Mouse (Mus musculus): ENCODE results near the gene Myo18a. TPM values are rescaled to one million over a fixed set of nuclear protein-coding genes. Genes with fewer than 3 reads are reported as not detected.

Gene Myo18a
- polyA plus RNA-seq, 1 experiment from 2014 or later = 26.4 TPM

- no peak overlapping the region for H3K4me3 ChIP-seq
- H3K9me3 ChIP-seq = no peaks in the 10 kb centered on the region
- H3K36me3 ChIP-seq (replicated peaks) = no peaks in the 10 kb centered on the region
- H3K27me3 ChIP-seq (ENCODE audit: poor library complexity, severe bottlenecking) = no peaks in the 10 kb centered on the region
- H3K27ac ChIP-seq = no peak overlapping the region
- H3K4me1 ChIP-seq = no peaks in the 10 kb centered on the region
- WGBS = 81% methylated on average over 5 of the region's 5 CpGs
- no peak for DNase-seq (ENCODE audit: extremely low spot score, low spot score)
Observed at GRCm38 (mm10) chr11:77752525-77752924, 10.5 kb upstream of the Myo18a start.

DNA sequence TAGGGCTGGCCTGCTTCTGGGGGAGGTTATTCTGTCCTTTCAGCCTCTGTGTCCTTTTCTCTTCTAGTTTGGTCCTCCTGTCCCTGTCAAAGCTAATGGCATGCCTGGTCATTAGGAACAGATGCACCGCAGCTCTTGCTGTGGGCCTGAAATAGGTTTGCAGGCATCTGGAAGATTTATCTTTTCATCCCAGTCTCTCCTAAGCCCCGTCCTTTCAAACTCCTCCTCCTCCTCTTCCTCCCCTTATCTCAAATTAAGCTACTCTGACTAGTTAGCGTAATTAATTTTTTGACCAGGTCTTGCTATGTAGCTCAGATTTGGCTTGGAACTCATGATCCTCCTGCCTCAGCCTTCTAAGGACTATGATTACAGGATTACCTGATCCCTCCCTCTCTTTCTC is 9.6 kb upstream of the Myo18a start:
- H3K36me3 ChIP-seq (replicated peaks) = no peaks in the 10 kb centered on the region
- no peak overlapping the region for H3K27ac ChIP-seq
- no peaks in the 10 kb centered on the region for H3K27me3 ChIP-seq (ENCODE audit: poor library complexity, severe bottlenecking)
- peaks cover 4% of the 10 kb centered on the region for H3K4me1 ChIP-seq
- H3K9me3 ChIP-seq = no peaks in the 10 kb centered on the region
- no peak for DNase-seq (ENCODE audit: extremely low spot score, low spot score)
- WGBS = 77% methylated on average over 3 of the region's 3 CpGs
- no peak overlapping the region for H3K4me3 ChIP-seq

- H3K4me1 ChIP-seq = peaks cover 35% of the 10 kb centered on the region
- H3K9me3 ChIP-seq = no peaks in the 10 kb centered on the region
- no peaks in the 10 kb centered on the region for H3K36me3 ChIP-seq (replicated peaks)
- DNase-seq (ENCODE audit: extremely low spot score, low spot score) = no peak
- WGBS = 88% methylated on average over 4 of the region's 4 CpGs
- H3K4me3 ChIP-seq = no peak overlapping the region
- H3K27ac ChIP-seq = no peak overlapping the region
- peaks cover 32% of the 10 kb centered on the region for H3K27me3 ChIP-seq (ENCODE audit: poor library complexity, severe bottlenecking)
Observed at GRCm38 (mm10) chr11:77760031-77760430, 3.0 kb upstream of the Myo18a start.

- H3K27me3 ChIP-seq (ENCODE audit: poor library complexity, severe bottlenecking) = peaks cover 45% of the 10 kb centered on the region
- WGBS = 4% methylated on average over 26 of the region's 26 CpGs
- peak overlapping the region; percentile 97 for H3K27ac ChIP-seq
- peak overlapping the region; percentile 95 for H3K4me3 ChIP-seq
- peaks cover 52% of the 10 kb centered on the region for H3K4me1 ChIP-seq
- H3K9me3 ChIP-seq = no peaks in the 10 kb centered on the region
- no peaks in the 10 kb centered on the region for H3K36me3 ChIP-seq (replicated peaks)
- DNase-seq (ENCODE audit: extremely low spot score, low spot score) = peak; percentile 81
Observed at GRCm38 (mm10) chr11:77763673-77764340, 761 bp downstream of the Myo18a start.

DNA sequence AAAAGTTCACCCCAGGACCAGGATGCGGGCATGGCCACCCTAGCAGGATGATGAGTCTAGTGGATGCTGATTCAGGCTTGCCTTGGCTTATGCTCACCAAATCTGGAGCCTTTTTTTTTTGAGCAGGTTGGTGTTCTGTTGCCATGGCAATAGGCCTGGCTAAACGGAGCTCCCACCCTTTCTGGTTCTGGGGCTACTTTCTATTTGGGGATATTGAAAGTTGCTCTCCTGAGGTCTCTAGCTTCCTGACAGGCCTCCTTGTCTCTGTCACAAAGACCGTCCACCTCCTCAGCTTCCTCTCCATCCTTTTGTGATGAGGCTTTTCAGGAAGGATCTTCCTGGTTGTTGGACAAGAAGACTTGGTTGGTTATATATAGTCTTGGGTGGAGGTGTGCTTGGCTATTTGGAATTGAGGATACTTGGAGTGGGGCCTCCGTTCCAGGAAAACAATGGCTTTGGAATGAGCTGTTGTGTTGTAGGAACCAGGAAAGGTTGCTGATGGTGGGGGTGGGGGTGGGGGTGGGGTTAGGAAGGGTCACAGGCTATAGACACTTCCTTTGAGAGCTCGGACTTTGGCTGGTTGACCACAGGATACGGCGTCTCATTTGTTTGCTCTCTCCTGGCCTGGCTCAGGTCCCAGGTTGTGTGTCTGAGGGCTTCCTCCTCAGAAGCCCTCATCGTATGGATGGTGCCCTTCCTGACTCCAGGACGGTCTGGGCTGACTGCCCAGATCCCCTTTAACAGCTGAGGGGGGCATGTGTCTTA is 1.8 kb downstream of the Myo18a start:
- Histone ChIP-seq H3K9me3 (no peaks in the 10 kb centered on the region), H3K4me1 (peaks cover 51% of the 10 kb centered on the region), H3K36me3 (replicated peaks) (no peaks in the 10 kb centered on the region), H3K27me3 (ENCODE audit: poor library complexity, severe bottlenecking) (peaks cover 45% of the 10 kb centered on the region), H3K4me3 (peak overlapping the region; percentile 95), H3K27ac (peak overlapping the region; percentile 97; the same call in 1 of the 2 replicates)
- DNase-seq (ENCODE audit: extremely low spot score, low spot score) = no peak
- WGBS = 67% methylated on average over 9 of the region's 9 CpGs

- 53% methylated on average over 4 of the region's 4 CpGs for WGBS
- no peak for DNase-seq (ENCODE audit: extremely low spot score, low spot score)
- Histone ChIP-seq H3K27me3 (ENCODE audit: poor library complexity, severe bottlenecking) (peaks cover 45% of the 10 kb centered on the region), H3K4me3 (0 out of 2 replicates have a peak overlapping the region, but pooled peaks have one; percentile 95), H3K27ac (0 out of 2 replicates have a peak overlapping the region, but pooled peaks have one; percentile 3), H3K9me3 (no peaks in the 10 kb centered on the region), H3K4me1 (peaks cover 51% of the 10 kb centered on the region), H3K36me3 (replicated peaks) (no peaks in the 10 kb centered on the region)
Observed at GRCm38 (mm10) chr11:77765459-77765777, 2.4 kb downstream of the Myo18a start.

- Histone ChIP-seq H3K36me3 (replicated peaks) (no peaks in the 10 kb centered on the region), H3K27me3 (ENCODE audit: poor library complexity, severe bottlenecking) (peaks cover 36% of the 10 kb centered on the region), H3K27ac (peak overlapping the region; percentile 80), H3K4me1 (peaks cover 51% of the 10 kb centered on the region), H3K9me3 (no peaks in the 10 kb centered on the region), H3K4me3 (peak overlapping the region; percentile 55)
- peak; percentile 48 for DNase-seq (ENCODE audit: extremely low spot score, low spot score)
- WGBS = 1% methylated on average over 35 of the region's 35 CpGs
Observed at GRCm38 (mm10) chr11:77766351-77767001, 3.4 kb downstream of the Myo18a start.

DNA sequence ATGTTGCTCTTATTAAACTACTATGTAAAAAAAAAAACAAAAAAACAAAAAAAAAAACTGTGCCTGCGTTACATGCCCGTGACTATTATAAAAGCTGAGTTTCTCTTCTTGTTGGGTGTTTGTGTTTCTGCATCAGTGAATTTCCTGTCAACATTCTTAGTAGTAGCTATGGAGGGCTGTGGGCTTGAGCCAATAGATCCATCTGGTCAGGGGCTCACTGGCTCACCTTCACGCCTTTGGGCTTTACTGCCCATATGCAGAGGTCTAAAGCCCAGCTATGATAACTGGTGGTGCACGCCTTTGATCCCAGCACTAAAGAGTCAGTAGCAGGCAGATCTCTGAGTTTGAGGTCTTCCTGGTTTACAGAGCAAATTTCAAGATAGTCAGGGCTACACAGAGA is 6.5 kb downstream of the Myo18a start:
- Histone ChIP-seq H3K27me3 (ENCODE audit: poor library complexity, severe bottlenecking) (peaks cover 18% of the 10 kb centered on the region), H3K4me1 (peaks cover 34% of the 10 kb centered on the region), H3K4me3 (no peak overlapping the region), H3K9me3 (no peaks in the 10 kb centered on the region), H3K27ac (no peak overlapping the region), H3K36me3 (replicated peaks) (no peaks in the 10 kb centered on the region)
- no peak for DNase-seq (ENCODE audit: extremely low spot score, low spot score)
- WGBS = 87% methylated on average over 4 of the region's 4 CpGs

DNA sequence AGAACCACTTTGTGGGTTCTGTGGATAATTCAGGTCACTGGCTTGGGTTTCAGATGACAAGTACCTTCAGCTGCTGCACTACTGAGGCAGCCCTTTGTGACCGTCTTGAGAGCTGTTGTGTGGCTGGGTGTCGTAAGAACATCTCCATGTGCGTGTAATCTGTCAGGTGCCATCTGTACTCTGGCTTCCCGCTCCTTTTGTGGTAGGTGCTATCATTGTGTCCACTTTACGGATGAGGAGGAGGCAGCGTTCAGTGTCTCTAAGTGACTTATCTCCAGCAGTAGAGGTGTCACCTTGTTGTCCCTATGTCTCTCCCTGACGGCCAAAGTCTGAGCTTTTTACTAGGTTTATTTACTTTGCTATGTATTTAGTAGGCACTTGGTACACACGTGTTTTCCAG is 7.3 kb downstream of the Myo18a start:
- WGBS = 85% methylated on average over 8 of the region's 8 CpGs
- H3K36me3 ChIP-seq (replicated peaks) = no peaks in the 10 kb centered on the region
- peaks cover 26% of the 10 kb centered on the region for H3K4me1 ChIP-seq
- H3K4me3 ChIP-seq = no peak overlapping the region
- DNase-seq (ENCODE audit: extremely low spot score, low spot score) = no peak
- peaks cover 10% of the 10 kb centered on the region for H3K27me3 ChIP-seq (ENCODE audit: poor library complexity, severe bottlenecking)
- H3K27ac ChIP-seq = no peak overlapping the region
- no peaks in the 10 kb centered on the region for H3K9me3 ChIP-seq

GRCm38 (mm10) chr11:77771879-77772713 is 9.1 kb downstream of the Myo18a start:
- H3K4me3 ChIP-seq = no peak overlapping the region
- peaks cover under 1% of the 10 kb centered on the region for H3K36me3 ChIP-seq (replicated peaks)
- 75% methylated on average over 8 of the region's 8 CpGs for WGBS
- H3K27me3 ChIP-seq (ENCODE audit: poor library complexity, severe bottlenecking) = no peaks in the 10 kb centered on the region
- DNase-seq (ENCODE audit: extremely low spot score, low spot score) = no peak
- peaks cover 18% of the 10 kb centered on the region for H3K4me1 ChIP-seq
- H3K9me3 ChIP-seq = no peaks in the 10 kb centered on the region
- H3K27ac ChIP-seq = peak overlapping the region; percentile 18; the same call in 1 of the 2 replicates

DNA sequence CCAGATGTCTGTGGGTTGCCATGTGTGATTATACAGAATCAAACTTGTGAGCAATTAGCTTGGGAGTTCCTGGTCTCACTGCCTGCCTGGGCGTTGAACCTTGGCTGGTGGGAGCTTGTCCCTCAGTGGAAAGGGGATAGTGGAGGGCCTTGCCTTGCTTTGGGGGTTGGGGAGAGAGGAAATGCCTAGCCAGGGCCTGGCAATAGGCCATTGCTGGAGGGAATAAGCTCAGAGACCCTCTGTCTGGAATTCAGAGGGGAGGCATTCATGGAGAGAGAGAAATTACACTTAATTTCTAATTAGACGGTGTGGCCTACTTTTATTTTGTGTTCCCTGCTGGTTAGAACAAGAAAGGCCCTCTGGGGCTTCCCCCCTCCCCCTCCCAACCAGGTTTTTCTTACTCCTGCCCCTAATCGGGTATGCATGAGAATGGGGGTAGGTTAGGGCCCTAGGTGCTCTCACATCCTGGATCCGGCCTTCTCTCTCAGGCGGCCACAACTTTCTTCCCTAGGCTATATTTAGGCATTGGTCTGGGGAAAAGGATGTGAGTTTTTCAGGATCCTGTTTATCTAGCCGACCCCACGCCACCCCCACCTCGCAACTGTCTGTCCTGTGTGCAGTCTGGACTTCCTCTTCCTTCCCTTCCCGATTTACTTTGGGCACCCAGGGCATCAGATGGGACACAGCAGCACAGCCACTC is 12.8 kb downstream of the Myo18a start:
- Histone ChIP-seq H3K9me3 (no peaks in the 10 kb centered on the region), H3K27me3 (ENCODE audit: poor library complexity, severe bottlenecking) (no peaks in the 10 kb centered on the region), H3K27ac (0 out of 2 replicates have a peak overlapping the region, but pooled peaks have one; percentile 48), H3K36me3 (replicated peaks) (peaks cover 23% of the 10 kb centered on the region), H3K4me1 (peaks cover 14% of the 10 kb centered on the region), H3K4me3 (no peak overlapping the region)
- 39% methylated on average over 9 of the region's 9 CpGs for WGBS
- DNase-seq (ENCODE audit: extremely low spot score, low spot score) = no peak

DNA sequence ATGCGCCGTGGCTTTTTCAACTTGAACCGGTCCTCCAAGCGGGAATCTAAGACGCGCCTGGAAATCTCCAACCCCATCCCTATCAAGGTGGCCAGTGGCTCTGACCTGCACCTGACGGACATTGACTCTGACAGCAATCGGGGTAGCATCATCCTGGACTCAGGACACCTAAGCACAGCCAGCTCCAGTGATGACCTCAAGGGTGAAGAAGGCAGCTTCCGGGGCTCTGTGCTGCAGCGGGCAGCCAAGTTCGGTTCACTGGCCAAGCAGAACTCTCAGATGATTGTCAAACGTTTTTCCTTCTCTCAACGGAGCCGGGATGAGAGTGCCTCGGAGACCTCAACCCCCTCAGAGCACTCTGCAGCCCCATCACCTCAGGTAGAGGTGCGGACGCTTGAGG is 14.4 kb downstream of the Myo18a start:
- Histone ChIP-seq H3K9me3 (no peaks in the 10 kb centered on the region), H3K27ac (no peak overlapping the region), H3K36me3 (replicated peaks) (peaks cover 28% of the 10 kb centered on the region), H3K4me1 (peaks cover 10% of the 10 kb centered on the region), H3K4me3 (no peak overlapping the region), H3K27me3 (ENCODE audit: poor library complexity, severe bottlenecking) (no peaks in the 10 kb centered on the region)
- 91% methylated on average over 17 of the region's 17 CpGs for WGBS
- no peak for DNase-seq (ENCODE audit: extremely low spot score, low spot score)
